Mouse (Mus musculus): ENCODE results near the gene Susd2.
A peak's percentile ranks its signal among the peaks of the same experiment; 100 is the strongest.

Susd2 gene

GRCm38 (mm10) chr10:75651381-75652068 is 7.7 kb upstream of the Susd2 start:
- DNase-seq = no peak

GRCm38 (mm10) chr10:75650306-75650902 is 6.6 kb upstream of the Susd2 start:
- DNase-seq = no peak

GRCm38 (mm10) chr10:75649406-75649995 is 5.7 kb upstream of the Susd2 start:
- no peak for DNase-seq

- no peak for DNase-seq
Measured at GRCm38 (mm10) chr10:75649001-75649400, 5.2 kb upstream of the Susd2 start.

GRCm38 (mm10) chr10:75648091-75648490 is 4.3 kb upstream of the Susd2 start:
- DNase-seq = no peak

GRCm38 (mm10) chr10:75647362-75647761 is 3.6 kb upstream of the Susd2 start:
- no peak for DNase-seq

GRCm38 (mm10) chr10:75646406-75646805 is 2.6 kb upstream of the Susd2 start:
- no peak for DNase-seq

- no peak for DNase-seq
Measured at GRCm38 (mm10) chr10:75645616-75646015, 1.8 kb upstream of the Susd2 start.

- no peak for DNase-seq
Measured at GRCm38 (mm10) chr10:75642891-75643290, 917 bp downstream of the Susd2 start.

GRCm38 (mm10) chr10:75642436-75642835 is 1.4 kb downstream of the Susd2 start:
- DNase-seq = no peak

- DNase-seq = no peak
Measured at GRCm38 (mm10) chr10:75641721-75642222, 2.0 kb downstream of the Susd2 start.

- no peak for DNase-seq
Measured at GRCm38 (mm10) chr10:75637711-75638110, 6.1 kb downstream of the Susd2 start.

- DNase-seq = no peak
Measured at GRCm38 (mm10) chr10:75636084-75636786, 7.6 kb downstream of the Susd2 start.

GRCm38 (mm10) chr10:75635693-75636055 is 8.1 kb downstream of the Susd2 start:
- DNase-seq = peak; percentile 86

GRCm38 (mm10) chr10:75635019-75635692 is 8.7 kb downstream of the Susd2 start:
- DNase-seq = no peak

- no peak for DNase-seq
Measured at GRCm38 (mm10) chr10:75634610-75635009, 9.2 kb downstream of the Susd2 start.

GRCm38 (mm10) chr10:75633576-75634139 is 10.2 kb downstream of the Susd2 start:
- DNase-seq = no peak

- DNase-seq = no peak
Measured at GRCm38 (mm10) chr10:75633048-75633447, 10.8 kb downstream of the Susd2 start.

- DNase-seq = no peak
Measured at GRCm38 (mm10) chr10:75632633-75633032, 11.2 kb downstream of the Susd2 start.

- DNase-seq = no peak
Measured at GRCm38 (mm10) chr10:75627490-75627889, 16.3 kb downstream of the Susd2 start.

GRCm38 (mm10) chr10:75626991-75627390 is 16.8 kb downstream of the Susd2 start:
- no peak for DNase-seq

GRCm38 (mm10) chr10:75625920-75626319 is 17.9 kb downstream of the Susd2 start:
- DNase-seq = no peak

GRCm38 (mm10) chr10:75620818-75621217 is 23.0 kb downstream of the Susd2 start:
- no peak for DNase-seq
